Mouse (Mus musculus): ENCODE results near the gene Cd52.

- TF ChIP-seq POLR2A (IDR thresholded peaks at IDR 0.05; ENCODE audit: insufficient read depth, low read depth, low read length) (no peak), CTCF (IDR thresholded peaks at IDR 0.05) (no peak)
These were observed 12.4 kb downstream of the Cd52 start for GRCm38 (mm10) chr4:134082460-134082859.

Data from heart, adult 2 months (tissue).